Mouse (Mus musculus): ENCODE measurements around the gene Nab1. TPM values are rescaled to one million over a fixed set of nuclear protein-coding genes. Genes with fewer than 3 reads are reported as not detected.
A peak's percentile ranks its signal among the peaks of the same experiment; 100 is the strongest.

Gene Nab1
- polyA plus RNA-seq, 1 experiment: 15.8 TPM

- TF ChIP-seq CTCF (IDR thresholded peaks at IDR 0.05; ENCODE audit: extremely low read depth, insufficient read depth, low read length) (no peak), POLR2A (IDR thresholded peaks at IDR 0.05; ENCODE audit: extremely low read depth, insufficient read depth, low read length) (no peak)
Observed at GRCm38 (mm10) chr1:52520131-52520530, 19.7 kb upstream of the Nab1 start.

DNA sequence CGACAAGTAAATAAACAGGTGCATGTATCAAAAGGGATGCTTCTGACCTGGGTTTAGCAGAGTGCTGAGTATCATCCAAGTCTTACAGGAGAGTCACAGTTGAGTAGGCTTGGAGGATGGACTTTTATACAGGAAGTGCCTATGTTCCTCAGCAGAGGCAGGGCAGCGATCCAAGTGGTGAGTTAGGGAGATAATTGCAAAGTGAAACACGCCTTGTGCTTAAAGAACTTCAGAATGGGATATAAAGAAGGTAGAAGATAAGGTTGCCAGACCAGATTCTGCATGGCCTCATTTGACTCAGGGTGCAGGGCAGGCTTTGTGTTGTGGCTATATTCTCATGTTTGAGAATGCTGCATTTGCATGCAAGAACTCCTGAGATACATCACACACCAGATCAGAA is 14.8 kb upstream of the Nab1 start:
- Histone ChIP-seq H3K27ac (ENCODE audit: insufficient read depth, low read length) (no peak overlapping the region), H3K4me1 (ENCODE audit: control insufficient read depth, insufficient read depth, low read length) (no peaks in the 10 kb centered on the region), H3K4me3 (ENCODE audit: insufficient read depth, low read length) (no peak overlapping the region)
- TF ChIP-seq POLR2A (IDR thresholded peaks at IDR 0.05; ENCODE audit: extremely low read depth, insufficient read depth, low read length): no peak
- TF ChIP-seq CTCF (IDR thresholded peaks at IDR 0.05; ENCODE audit: extremely low read depth, insufficient read depth, low read length): no peak

More at GRCm38 (mm10) chr1:52520131-52520530, 19.7 kb upstream of the Nab1 start:
- Histone ChIP-seq H3K4me1 (ENCODE audit: control insufficient read depth, insufficient read depth, low read length) (peaks cover 2% of the 10 kb centered on the region; the same call in 1 of the 2 replicates), H3K4me3 (ENCODE audit: insufficient read depth, low read length) (no peak overlapping the region), H3K27ac (ENCODE audit: insufficient read depth, low read length) (no peak overlapping the region)

DNA sequence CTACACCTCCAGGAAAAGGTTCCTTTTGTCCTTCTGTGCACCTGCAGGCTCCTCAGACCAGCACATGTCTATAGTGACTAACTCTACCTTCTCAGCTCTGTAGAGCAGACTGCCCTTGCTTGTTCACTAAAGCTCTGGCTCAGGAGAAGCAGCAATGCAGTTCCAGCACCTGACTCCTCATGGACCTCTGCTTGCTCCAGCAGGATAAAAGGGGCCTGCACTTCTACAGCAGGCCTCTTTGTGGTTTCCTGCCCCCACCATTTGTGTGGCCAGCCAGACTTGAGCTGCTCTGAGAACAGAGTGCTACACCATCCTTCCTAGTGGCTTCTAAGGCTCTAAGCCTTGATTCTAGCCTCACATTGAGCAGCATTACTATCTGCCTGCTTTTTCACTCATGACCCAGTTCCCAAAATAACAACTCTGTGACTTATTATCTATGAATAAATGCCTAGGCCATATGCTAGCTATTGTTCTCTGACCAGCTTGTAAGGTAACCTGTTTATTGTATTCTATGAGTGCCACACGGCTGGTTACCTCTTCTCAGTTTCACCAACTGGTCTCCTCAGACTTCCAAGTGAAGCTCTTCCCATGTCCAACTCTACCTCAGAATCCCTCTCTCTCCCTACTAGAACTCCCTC is 11.4 kb upstream of the Nab1 start:
- H3K4me1 ChIP-seq (ENCODE audit: control insufficient read depth, insufficient read depth, low read length): no peaks in the 10 kb centered on the region
- no peak overlapping the region for H3K4me3 ChIP-seq (ENCODE audit: insufficient read depth, low read length)
- no peak overlapping the region for H3K27ac ChIP-seq (ENCODE audit: insufficient read depth, low read length)
- TF ChIP-seq CTCF (IDR thresholded peaks at IDR 0.05; ENCODE audit: extremely low read depth, insufficient read depth, low read length): no peak

GRCm38 (mm10) chr1:52506211-52506610 is 5.7 kb upstream of the Nab1 start:
- no peak overlapping the region for H3K4me3 ChIP-seq (ENCODE audit: insufficient read depth, low read length)
- H3K27ac ChIP-seq (ENCODE audit: insufficient read depth, low read length): no peak overlapping the region
- TF ChIP-seq POLR2A (IDR thresholded peaks at IDR 0.05; ENCODE audit: extremely low read depth, insufficient read depth, low read length): no peak
- no peak for TF ChIP-seq CTCF (IDR thresholded peaks at IDR 0.05; ENCODE audit: extremely low read depth, insufficient read depth, low read length)
- H3K4me1 ChIP-seq (ENCODE audit: control insufficient read depth, insufficient read depth, low read length): peaks cover 4% of the 10 kb centered on the region; the same call in 1 of the 2 replicates

DNA sequence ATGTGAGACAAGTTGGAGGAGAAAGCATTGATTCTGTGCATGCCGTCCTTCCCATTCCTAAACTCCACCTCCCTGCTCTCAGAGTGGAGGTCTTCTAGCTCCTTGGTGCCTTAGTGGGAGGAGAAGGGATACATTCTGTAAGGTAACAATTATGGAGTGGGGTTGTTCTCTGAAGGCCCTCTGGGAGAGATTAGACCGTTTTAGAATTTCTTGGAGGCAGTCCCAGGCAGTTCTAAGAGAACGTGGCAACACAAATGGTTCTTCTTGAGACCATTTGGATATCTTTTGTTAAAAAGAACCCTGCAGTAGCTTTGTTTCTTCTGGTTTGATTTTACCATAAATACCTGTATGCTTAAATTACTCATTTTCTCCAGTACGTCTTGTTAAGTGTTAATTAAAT is 1.8 kb upstream of the Nab1 start:
- H3K27ac ChIP-seq (ENCODE audit: insufficient read depth, low read length): no peak overlapping the region
- H3K4me1 ChIP-seq (ENCODE audit: control insufficient read depth, insufficient read depth, low read length): peaks cover 4% of the 10 kb centered on the region; the same call in 1 of the 2 replicates

GRCm38 (mm10) chr1:52501688-52502133 is 1.2 kb upstream of the Nab1 start:
- no peak overlapping the region for H3K4me3 ChIP-seq (ENCODE audit: insufficient read depth, low read length)
- TF ChIP-seq POLR2A (IDR thresholded peaks at IDR 0.05; ENCODE audit: extremely low read depth, insufficient read depth, low read length) (no peak), CTCF (IDR thresholded peaks at IDR 0.05; ENCODE audit: extremely low read depth, insufficient read depth, low read length) (no peak)
- H3K27ac ChIP-seq (ENCODE audit: insufficient read depth, low read length): peak overlapping the region; percentile 4; the same call in 1 of the 2 replicates
- H3K4me1 ChIP-seq (ENCODE audit: control insufficient read depth, insufficient read depth, low read length): peaks cover 4% of the 10 kb centered on the region; the same call in 1 of the 2 replicates

More for the DNA sequence above, 1.8 kb upstream of the Nab1 start:
- TF ChIP-seq CTCF (IDR thresholded peaks at IDR 0.05; ENCODE audit: extremely low read depth, insufficient read depth, low read length) (no peak), POLR2A (IDR thresholded peaks at IDR 0.05; ENCODE audit: extremely low read depth, insufficient read depth, low read length) (no peak)
- no peak overlapping the region for H3K4me3 ChIP-seq (ENCODE audit: insufficient read depth, low read length)

GRCm38 (mm10) chr1:52501090-52501489 is 611 bp upstream of the Nab1 start:
- no peak for TF ChIP-seq CTCF (IDR thresholded peaks at IDR 0.05; ENCODE audit: extremely low read depth, insufficient read depth, low read length)
- TF ChIP-seq POLR2A (IDR thresholded peaks at IDR 0.05; ENCODE audit: extremely low read depth, insufficient read depth, low read length): no peak
- Histone ChIP-seq H3K4me1 (ENCODE audit: control insufficient read depth, insufficient read depth, low read length) (peaks cover 4% of the 10 kb centered on the region; the same call in 1 of the 2 replicates), H3K27ac (ENCODE audit: insufficient read depth, low read length) (peak overlapping the region; percentile 95), H3K4me3 (ENCODE audit: insufficient read depth, low read length) (peak overlapping the region; percentile 84; the same call in 1 of the 2 replicates)

GRCm38 (mm10) chr1:52499601-52500313 is 722 bp downstream of the Nab1 start:
- TF ChIP-seq POLR2A (IDR thresholded peaks at IDR 0.05; ENCODE audit: extremely low read depth, insufficient read depth, low read length) (no peak), CTCF (IDR thresholded peaks at IDR 0.05; ENCODE audit: extremely low read depth, insufficient read depth, low read length) (no peak)
- peak overlapping the region; percentile 49; the same call in 1 of the 2 replicates for H3K27ac ChIP-seq (ENCODE audit: insufficient read depth, low read length)
- H3K4me3 ChIP-seq (ENCODE audit: insufficient read depth, low read length): peak overlapping the region; percentile 84
- peaks cover 4% of the 10 kb centered on the region; the same call in 1 of the 2 replicates for H3K4me1 ChIP-seq (ENCODE audit: control insufficient read depth, insufficient read depth, low read length)

DNA sequence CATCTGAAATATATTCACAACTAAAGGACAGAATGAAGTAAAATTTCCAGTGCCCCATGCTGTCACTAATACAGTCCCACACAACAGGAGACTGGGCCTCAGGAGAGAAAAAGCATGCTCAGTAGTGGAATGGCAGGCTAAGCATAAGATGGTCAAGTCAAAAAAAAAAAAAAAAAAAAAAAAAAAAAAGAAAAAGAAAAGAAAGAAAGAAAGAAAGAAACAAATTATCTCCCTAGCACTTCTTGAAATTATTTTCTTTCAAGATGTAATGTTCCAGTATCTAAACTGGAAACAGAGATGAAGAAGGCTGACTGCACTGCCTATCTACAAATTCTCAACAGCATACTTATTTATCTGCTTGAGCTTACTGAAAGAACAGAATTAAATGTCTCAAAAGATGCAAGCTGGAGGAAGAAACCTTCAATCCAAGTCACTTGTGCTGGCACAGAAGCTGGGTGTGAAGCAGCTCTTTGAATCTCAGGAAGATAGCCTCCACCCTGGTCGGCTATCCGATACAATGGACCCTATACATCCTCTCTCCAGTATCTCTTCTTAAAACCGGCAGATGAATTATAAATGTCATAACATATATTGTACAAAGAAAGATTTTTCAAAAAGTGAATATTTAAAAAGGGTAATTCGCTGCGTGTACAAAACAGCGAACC is 1.6 kb downstream of the Nab1 start:
- peak overlapping the region; percentile 84 for H3K4me3 ChIP-seq (ENCODE audit: insufficient read depth, low read length)
- no peak overlapping the region for H3K27ac ChIP-seq (ENCODE audit: insufficient read depth, low read length)
- no peak for TF ChIP-seq CTCF (IDR thresholded peaks at IDR 0.05; ENCODE audit: extremely low read depth, insufficient read depth, low read length)
- no peak for TF ChIP-seq POLR2A (IDR thresholded peaks at IDR 0.05; ENCODE audit: extremely low read depth, insufficient read depth, low read length)
- peaks cover 4% of the 10 kb centered on the region; the same call in 1 of the 2 replicates for H3K4me1 ChIP-seq (ENCODE audit: control insufficient read depth, insufficient read depth, low read length)

Measured in cortical plate, adult 2 months (tissue).